Mouse (Mus musculus) E14TG2a.4 (cell line): ENCODE measurements at regions not wholly inside any gene's neighbourhood (a gene's known extent, or its start where the extent isn't known, plus 50 kb on each side); places are given as distances from the start of the nearest gene placed in this dataset.
A peak's percentile ranks its signal among the peaks of the same experiment; 100 is the strongest.

Source experiments
- CTCF ChIP-seq: conservative IDR thresholded peaks from 2 replicates; pipeline ENCODE4 v1.5.1; 2014; ENCODE audit warnings: low read length
- NANOG ChIP-seq: IDR thresholded peaks from 2 replicates; pipeline ENCODE4 v1.6.1; 2014; ENCODE audit warnings: borderline replicate concordance, low read length, mixed read lengths

DNA sequence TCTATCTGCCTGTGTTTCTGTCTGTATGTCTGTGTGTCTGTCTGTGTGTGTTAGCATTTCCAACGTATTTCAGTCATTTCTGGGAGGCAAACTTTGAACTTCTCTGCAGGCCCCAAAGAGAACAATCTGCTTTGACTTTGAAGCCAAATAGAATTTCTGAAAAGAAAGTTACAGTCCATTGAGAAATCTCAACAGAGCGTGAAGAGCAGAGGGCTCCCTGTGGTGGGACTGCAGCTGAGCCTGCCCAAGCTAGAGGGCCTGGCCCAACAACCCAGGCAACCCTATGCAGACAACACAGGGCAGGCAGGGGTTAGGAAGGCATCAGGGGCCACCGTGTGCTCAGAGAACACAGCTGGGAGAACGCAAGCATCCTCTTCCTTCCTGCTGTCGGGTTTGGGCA lies 143.7 kb downstream of the Ptpn20 start:
- TF ChIP-seq CTCF (no peak), NANOG (peak; percentile 57; the same call in 1 of the 2 replicates)
